Comparison of ENCODE assay signal across 11 mouse cellular contexts in the genomic region with DNA sequence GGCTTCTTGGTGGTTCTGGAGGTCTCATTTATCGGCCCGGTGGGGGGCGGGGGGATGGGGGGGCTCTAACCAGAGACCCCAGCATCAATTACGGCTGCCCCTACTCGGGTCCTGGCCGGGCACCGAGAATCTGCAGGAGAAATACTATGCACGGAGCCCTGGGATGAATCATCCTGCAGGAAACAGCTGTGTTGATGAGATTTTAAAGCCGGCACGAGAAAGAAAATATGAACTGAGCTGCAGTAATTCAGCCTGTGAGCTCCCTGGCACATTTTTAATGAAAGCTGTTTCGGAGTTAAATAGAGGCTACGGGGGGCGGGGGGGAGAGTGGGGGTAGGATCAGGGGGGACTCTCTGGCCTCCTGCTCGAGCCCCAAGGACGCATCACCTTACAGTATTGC. TPM values are rescaled to one million over a fixed set of nuclear protein-coding genes. Genes with fewer than 3 reads are reported as not detected.
DNase-seq lines count a peak whose midpoint lies in the region; ATAC-seq and TF ChIP-seq lines count a peak whose summit lies in the region.
"Had no signal": no experiment of that assay in that cellular context is flagged by ENCODE, and none has a peak within 500 bp of the region (broad histone marks: within the 10 kb centered on the region; RNA-seq: fewer than 3 reads in every experiment).

No protein-coding gene starts in this region.

- intact Hi-C loops in heart, postnatal 36 days (cut with DNase I) = no loop called here

- ATAC-seq in heart, postnatal 0 days (ENCODE audit: insufficient read depth, low read depth) = no peak
- no peak for ATAC-seq in forebrain, embryonic 13.5 days
- ATAC-seq in limb, embryonic 15.5 days (ENCODE audit: insufficient number of reproducible peaks, low FRiP score, low TSS enrichment, low read depth) = no peak
- no peak for ATAC-seq in monocyte, adult 5-6 weeks (replicated peaks; ENCODE audit: insufficient number of reproducible peaks, low FRiP score, low TSS enrichment, poor library complexity, severe bottlenecking)

- TF ChIP-seq CTCF in heart, postnatal 0 days (IDR thresholded peaks at IDR 0.05; ENCODE audit: low read depth) = no peak

- H3K4me1 ChIP-seq in heart, postnatal 0 days (ENCODE audit: control insufficient read depth, insufficient read depth) = 0 out of 2 replicates have a peak, but pooled peaks cover 8% of the 10 kb centered on the region
- peaks cover 85% of the 10 kb centered on the region for H3K4me1 ChIP-seq in forebrain, embryonic 13.5 days
- peaks cover 79% of the 10 kb centered on the region for H3K4me1 ChIP-seq in limb, embryonic 15.5 days

- TF ChIP-seq EP300 in heart, postnatal 0 days (IDR thresholded peaks at IDR 0.05; ENCODE audit: low read depth) = no peak

- WGBS in heart, postnatal 0 days = 59% methylated on average over 15 of the region's 15 CpGs
- 41% methylated on average over 15 of the region's 15 CpGs for WGBS in forebrain, embryonic 13.5 days
- WGBS in limb, embryonic 15.5 days = 11% methylated on average over 15 of the region's 15 CpGs

- DNase-seq in heart, postnatal 0 days (ENCODE audit: low spot score) = peak; percentile 43
- DNase-seq in heart, postnatal 36 days = no peak
- peak; percentile 54 for DNase-seq in Muller cell, postnatal 12 days (ENCODE audit: inconsistent ontology term)
- no peak for DNase-seq in embryo, embryonic 9.5 days (ENCODE audit: extremely low spot score)
- no peak for DNase-seq in adrenal gland, postnatal 14 days
- DNase-seq: kidney, adult 18-20 months; lung, postnatal 4 days; right cerebral cortex, postnatal 4 days had no signal

- H3K4me2 ChIP-seq in heart, postnatal 0 days (ENCODE audit: low read depth, low read length) = peak overlapping the region; percentile 9
- no peak overlapping the region for H3K4me2 ChIP-seq in forebrain, embryonic 13.5 days
- H3K4me2 ChIP-seq in limb, embryonic 15.5 days = peak overlapping the region; percentile 35

- H3K9ac ChIP-seq in heart, postnatal 0 days (replicated peaks; ENCODE audit: low read depth, low read length) = no peak overlapping the region
- H3K9ac ChIP-seq in forebrain, embryonic 13.5 days = no peak overlapping the region; the same call in 1 of the 2 replicates
- no peak overlapping the region for H3K9ac ChIP-seq in limb, embryonic 15.5 days

- no peak overlapping the region for H3K4me3 ChIP-seq in heart, postnatal 0 days (ENCODE audit: low read depth, low read length)
- no peak overlapping the region for H3K4me3 ChIP-seq in forebrain, embryonic 13.5 days
- no peak overlapping the region for H3K4me3 ChIP-seq in limb, embryonic 15.5 days

- no peaks in the 10 kb centered on the region for H3K36me3 ChIP-seq in heart, postnatal 0 days (replicated peaks; ENCODE audit: control insufficient read depth, insufficient read depth, low read length)
- H3K36me3 ChIP-seq in forebrain, embryonic 13.5 days (ENCODE audit: poor library complexity, severe bottlenecking) = no peaks in the 10 kb centered on the region
- no peaks in the 10 kb centered on the region for H3K36me3 ChIP-seq in limb, embryonic 15.5 days

- no peak overlapping the region for H3K27ac ChIP-seq in heart, postnatal 0 days (ENCODE audit: low read depth)
- peak overlapping the region; percentile 75 for H3K27ac ChIP-seq in forebrain, embryonic 13.5 days
- peak overlapping the region; percentile 86 for H3K27ac ChIP-seq in limb, embryonic 15.5 days

- H3K9me3 ChIP-seq in heart, postnatal 0 days (replicated peaks; ENCODE audit: control insufficient read depth, low read length) = no peaks in the 10 kb centered on the region
- H3K9me3 ChIP-seq in forebrain, embryonic 13.5 days (replicated peaks) = no peaks in the 10 kb centered on the region
- H3K9me3 ChIP-seq in limb, embryonic 15.5 days = no peaks in the 10 kb centered on the region

- H3K27me3 ChIP-seq in heart, postnatal 0 days (ENCODE audit: control insufficient read depth, insufficient read depth, low read length) = no peaks in the 10 kb centered on the region
- peaks cover 13% of the 10 kb centered on the region; the same call in 1 of the 2 replicates for H3K27me3 ChIP-seq in forebrain, embryonic 13.5 days
- no peaks in the 10 kb centered on the region for H3K27me3 ChIP-seq in limb, embryonic 15.5 days

RNA-seq across cellular contexts. Expression of a gene that starts 39.8 kb away (rescaled TPM):
- total RNA-seq in heart, postnatal 0 days (2014; rRNA removed; ENCODE audit: low replicate concordance) = 4.3 and 8.2 TPM in 2 replicates
- polyA plus RNA-seq in heart, postnatal 0 days (2015; fragmentation: Nextera tagmentation; extraction: Ambion mirVana) = 1.5 and 1.7 TPM in 2 replicates
- 10 to 100 TPM; 28.8 to 30.5 TPM for total RNA-seq in heart, postnatal 36 days (2021)
- polyA plus RNA-seq in forebrain, embryonic 13.5 days (2015; fragmentation: Nextera tagmentation; extraction: Ambion mirVana) = 4.5 and 5.3 TPM in 2 replicates
- polyA plus RNA-seq in limb, embryonic 15.5 days (2015; fragmentation: Nextera tagmentation; extraction: Ambion mirVana) = 2.4 and 3.4 TPM in 2 replicates
- 31.5 and 31.7 TPM in 2 replicates for total RNA-seq in adrenal gland, postnatal 14 days (2021)
- 22.4 to 31.4 TPM (median 26.9 TPM) in 3 replicates for total RNA-seq in monocyte, adult 5-6 weeks (2017)

RNA-seq across cellular contexts. Expression of a gene that starts 40.0 kb away (rescaled TPM):
- total RNA-seq in heart, postnatal 0 days (2014; rRNA removed; ENCODE audit: low replicate concordance) = 54.8 and 61.3 TPM in 2 replicates
- polyA plus RNA-seq in heart, postnatal 0 days (2015; fragmentation: Nextera tagmentation; extraction: Ambion mirVana) = 54.5 and 56.2 TPM in 2 replicates
- total RNA-seq in heart, postnatal 36 days (2021) = 10 to 100 TPM; 83.9 to 91.6 TPM
- polyA plus RNA-seq in forebrain, embryonic 13.5 days (2015; fragmentation: Nextera tagmentation; extraction: Ambion mirVana) = 90.0 and 91.6 TPM in 2 replicates
- 87.1 and 87.2 TPM in 2 replicates for polyA plus RNA-seq in limb, embryonic 15.5 days (2015; fragmentation: Nextera tagmentation; extraction: Ambion mirVana)
- total RNA-seq in adrenal gland, postnatal 14 days (2021) = 92.3 and 93.2 TPM in 2 replicates
- total RNA-seq in monocyte, adult 5-6 weeks (2017) = 101 to 135 TPM (median 121 TPM) in 3 replicates

RNA-seq across cellular contexts. Expression of a gene that starts 56.1 kb away (rescaled TPM):
- 44.7 and 56.2 TPM in 2 replicates for total RNA-seq in heart, postnatal 0 days (2014; rRNA removed; ENCODE audit: low replicate concordance)
- 6.9 and 7.8 TPM in 2 replicates for polyA plus RNA-seq in heart, postnatal 0 days (2015; fragmentation: Nextera tagmentation; extraction: Ambion mirVana)
- total RNA-seq in heart, postnatal 36 days (2021) = 10 to 100 TPM; 33.6 to 38.9 TPM
- 16.2 and 17.4 TPM in 2 replicates for polyA plus RNA-seq in forebrain, embryonic 13.5 days (2015; fragmentation: Nextera tagmentation; extraction: Ambion mirVana)
- 4.2 and 4.7 TPM in 2 replicates for polyA plus RNA-seq in limb, embryonic 15.5 days (2015; fragmentation: Nextera tagmentation; extraction: Ambion mirVana)
- total RNA-seq in adrenal gland, postnatal 14 days (2021) = 21.6 and 23.0 TPM in 2 replicates
- total RNA-seq in monocyte, adult 5-6 weeks (2017) = 0.32 to 1.4 TPM in 2 of 3 replicates, not detected in the other

Comparison
In these comparisons a context has a peak if more than half of its experiments do, and no peak if none do; other contexts are left out.
1. DNase-seq: peak in heart, postnatal 0 days (single experiment) and Muller cell, postnatal 12 days (single experiment); none in heart, postnatal 36 days (0 of 2), embryo, embryonic 9.5 days (single experiment) and adrenal gland, postnatal 14 days (single experiment).